In the genomic region with DNA sequence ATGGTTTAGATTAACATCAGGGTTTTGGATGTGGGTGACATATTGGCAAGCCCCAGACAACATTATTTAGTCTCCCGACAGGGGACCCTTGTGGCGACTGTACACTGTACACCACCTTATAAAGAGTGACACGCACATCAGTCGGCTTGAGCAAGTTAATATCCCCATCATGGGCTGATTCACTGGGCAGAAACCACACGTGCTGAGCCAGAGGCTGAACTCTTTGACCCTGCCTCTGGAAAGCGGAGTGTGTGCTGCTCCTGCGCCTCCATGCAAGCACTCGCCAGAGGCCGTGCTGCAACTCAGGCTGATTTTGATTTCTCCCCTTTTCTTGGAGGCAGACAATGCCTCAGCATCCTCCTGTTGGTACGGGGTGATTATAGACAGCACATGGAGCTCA, we compare ENCODE assay signal across 25 mouse cellular contexts.
DNase-seq lines count a peak whose midpoint lies in the region; ATAC-seq and TF ChIP-seq lines count a peak whose summit lies in the region.
"Had no signal": no experiment of that assay in that cellular context is flagged by ENCODE, and none has a peak within 500 bp of the region (broad histone marks: within the 10 kb centered on the region; RNA-seq: fewer than 3 reads in every experiment).

No protein-coding gene starts in this region.

- WGBS in intestine, embryonic 14.5 days, result 55% methylated on average over 10 of the region's 10 CpGs
- 72% methylated on average over 10 of the region's 10 CpGs for WGBS in intestine, postnatal 0 days
- 23% methylated on average over 10 of the region's 10 CpGs for WGBS in embryonic facial prominence, embryonic 13.5 days

- no peaks in the 10 kb centered on the region for H3K9me3 ChIP-seq in intestine, embryonic 14.5 days (ENCODE audit: control insufficient read depth, low read length)
- H3K9me3 ChIP-seq in intestine, postnatal 0 days (ENCODE audit: control insufficient read depth), result no peaks in the 10 kb centered on the region
- no peaks in the 10 kb centered on the region for H3K9me3 ChIP-seq in embryonic facial prominence, embryonic 13.5 days
- H3K9me3 ChIP-seq: hindbrain, embryonic 12.5 days; liver, embryonic 15.5 days; neural tube, embryonic 12.5 days; stomach, embryonic 15.5 days had no signal

- ATAC-seq in intestine, embryonic 14.5 days (replicated peaks; ENCODE audit: low FRiP score, low TSS enrichment, low read depth), result no peak
- ATAC-seq in intestine, postnatal 0 days, result no peak
- no peak for ATAC-seq in embryonic facial prominence, embryonic 13.5 days (ENCODE audit: insufficient number of reproducible peaks, insufficient read depth, low FRiP score, low TSS enrichment, low read depth)
- ATAC-seq: midbrain, embryonic 16.5 days had no signal

- no peak overlapping the region for H3K27ac ChIP-seq in intestine, embryonic 14.5 days (ENCODE audit: low read depth)
- no peak overlapping the region for H3K27ac ChIP-seq in intestine, postnatal 0 days (ENCODE audit: low read depth, low read length)
- H3K27ac ChIP-seq in embryonic facial prominence, embryonic 13.5 days, result no peak overlapping the region
- H3K27ac ChIP-seq: hindbrain, embryonic 12.5 days; liver, embryonic 15.5 days; neural tube, embryonic 12.5 days; stomach, embryonic 15.5 days had no signal

- no peak overlapping the region for H3K4me2 ChIP-seq in intestine, embryonic 14.5 days (ENCODE audit: low read length)
- H3K4me2 ChIP-seq in intestine, postnatal 0 days (replicated peaks; ENCODE audit: low read depth), result no peak overlapping the region
- 0 out of 2 replicates have a peak overlapping the region, but pooled peaks have one; percentile 1 for H3K4me2 ChIP-seq in embryonic facial prominence, embryonic 13.5 days
- H3K4me2 ChIP-seq: hindbrain, embryonic 12.5 days; liver, embryonic 15.5 days; lung, embryonic 14.5 days; neural tube, embryonic 12.5 days; stomach, embryonic 15.5 days had no signal

- H3K27me3 ChIP-seq in intestine, embryonic 14.5 days (replicated peaks; ENCODE audit: control insufficient read depth, insufficient read depth, low read length), result no peaks in the 10 kb centered on the region
- no peaks in the 10 kb centered on the region for H3K27me3 ChIP-seq in intestine, postnatal 0 days (replicated peaks; ENCODE audit: control insufficient read depth, insufficient read depth, low read length)
- peaks cover 20% of the 10 kb centered on the region; the same call in 1 of the 2 replicates for H3K27me3 ChIP-seq in embryonic facial prominence, embryonic 13.5 days
- H3K27me3 ChIP-seq: hindbrain, embryonic 12.5 days; liver, embryonic 15.5 days; neural tube, embryonic 12.5 days; stomach, embryonic 15.5 days had no signal

- no peaks in the 10 kb centered on the region for H3K36me3 ChIP-seq in intestine, embryonic 14.5 days (ENCODE audit: control insufficient read depth, insufficient read depth, low read length)
- no peaks in the 10 kb centered on the region for H3K36me3 ChIP-seq in intestine, postnatal 0 days (ENCODE audit: control insufficient read depth, insufficient read depth)
- no peaks in the 10 kb centered on the region for H3K36me3 ChIP-seq in embryonic facial prominence, embryonic 13.5 days
- H3K36me3 ChIP-seq: hindbrain, embryonic 12.5 days; liver, embryonic 15.5 days; neural tube, embryonic 12.5 days; stomach, embryonic 15.5 days had no signal

- H3K4me3 ChIP-seq in intestine, embryonic 14.5 days (ENCODE audit: low read depth, low read length), result no peak overlapping the region
- no peak overlapping the region for H3K4me3 ChIP-seq in intestine, postnatal 0 days (ENCODE audit: low read depth, low read length)
- no peak overlapping the region for H3K4me3 ChIP-seq in embryonic facial prominence, embryonic 13.5 days
- H3K4me3 ChIP-seq: hindbrain, embryonic 12.5 days; liver, embryonic 15.5 days; neural tube, embryonic 12.5 days; stomach, embryonic 15.5 days had no signal

- no peak overlapping the region for H3K9ac ChIP-seq in intestine, embryonic 14.5 days (ENCODE audit: low read length)
- H3K9ac ChIP-seq in intestine, postnatal 0 days (ENCODE audit: low read depth, low read length), result no peak overlapping the region
- H3K9ac ChIP-seq in embryonic facial prominence, embryonic 13.5 days, result no peak overlapping the region
- H3K9ac ChIP-seq: hindbrain, embryonic 12.5 days; liver, embryonic 15.5 days; lung, embryonic 14.5 days; neural tube, embryonic 12.5 days; stomach, embryonic 15.5 days had no signal

- H3K4me1 ChIP-seq in intestine, embryonic 14.5 days (replicated peaks; ENCODE audit: control insufficient read depth, insufficient read depth, low read length), result no peaks in the 10 kb centered on the region
- no peaks in the 10 kb centered on the region for H3K4me1 ChIP-seq in intestine, postnatal 0 days (replicated peaks; ENCODE audit: control insufficient read depth, insufficient read depth, low read length)
- H3K4me1 ChIP-seq in embryonic facial prominence, embryonic 13.5 days, result peaks cover 34% of the 10 kb centered on the region
- H3K4me1 ChIP-seq: liver, embryonic 15.5 days; stomach, embryonic 15.5 days had no signal

- TF ChIP-seq CTCF in intestine, postnatal 0 days (IDR thresholded peaks at IDR 0.05; ENCODE audit: low read depth), result no peak

- peak; percentile 48 for DNase-seq in intestine, embryonic 14.5 days (ENCODE audit: low spot score)
- peak; percentile 45 for DNase-seq in embryo, embryonic 10 days (ENCODE audit: low spot score)
- DNase-seq in embryo, embryonic 10.5 days (ENCODE audit: low spot score), result peak; percentile 36
- no peak for DNase-seq in layer of hippocampus, adult 9-10 months (ENCODE audit: low spot score)
- DNase-seq in kidney, postnatal 4 days, result no peak
- DNase-seq: adrenal gland, adult 2 months; adrenal gland, postnatal 36 days; B cell, adult 2 months; cerebellum, adult 18-20 months; gastrocnemius, postnatal 10 days; kidney, adult 11 months; kidney, postnatal 14 days; layer of hippocampus, postnatal 36 days; lung, embryonic 14.5 days; lung, postnatal 14 days; right cerebral cortex, postnatal 14 days; thymus, adult 18-20 months; thymus, postnatal 25 days had no signal

Comparison
In these comparisons a context has a peak if more than half of its experiments do, and no peak if none do; other contexts are left out.
1. DNase-seq: peak in intestine, embryonic 14.5 days (single experiment), embryo, embryonic 10 days (single experiment) and embryo, embryonic 10.5 days (single experiment); none in layer of hippocampus, adult 9-10 months (single experiment) and kidney, postnatal 4 days (0 of 2).